Mouse (Mus musculus) intestine, postnatal 0 days (tissue): ENCODE data around the gene Bet1. TPM values are rescaled to one million over a fixed set of nuclear protein-coding genes. Genes with fewer than 3 reads are reported as not detected.

Experiments used
- ATAC-seq: fragments of 200-750 bp; cut with Nextera tagmentation; 2 replicates; pipeline ENCODE4 v1.8.0; 2017; ENCODE audit warnings: mild to moderate bottlenecking, moderate TSS enrichment, moderate library complexity
- H3K27ac ChIP-seq: fragments of 300-500 bp; sonication (generic); 2 replicates; pipeline ENCODE4 v1.5.1; 2014; ENCODE audit warnings: mild to moderate bottlenecking, low read depth, low read length, moderate library complexity
- H3K27me3 ChIP-seq: fragments of 300-500 bp; sonication (generic); replicated peaks from 2 replicates; pipeline ENCODE4 v1.6.1; 2014; ENCODE audit warnings: low read length, mixed read lengths; ENCODE audit not compliant: control insufficient read depth, insufficient read depth
- H3K36me3 ChIP-seq: fragments of 300-500 bp; sonication (generic); 2 replicates; pipeline ENCODE4 v1.6.1; 2014; ENCODE audit warnings: mild to moderate bottlenecking, moderate library complexity; ENCODE audit not compliant: control insufficient read depth, insufficient read depth
- H3K4me1 ChIP-seq: fragments of 300-500 bp; sonication (generic); replicated peaks from 2 replicates; pipeline ENCODE4 v1.6.1; 2014; ENCODE audit warnings: antibody characterized with exemption, low read length, mixed read lengths; ENCODE audit not compliant: control insufficient read depth, insufficient read depth
- H3K4me2 ChIP-seq: fragments of 300-500 bp; sonication (generic); replicated peaks from 2 replicates; pipeline ENCODE4 v1.6.1; 2014; ENCODE audit warnings: low read depth, mild to moderate bottlenecking, moderate library complexity
- H3K4me3 ChIP-seq: fragments of 300-500 bp; sonication (generic); 2 replicates; pipeline ENCODE4 v1.5.1; 2014; ENCODE audit warnings: low read depth, low read length
- H3K9ac ChIP-seq: fragments of 300-500 bp; sonication (generic); 2 replicates; pipeline ENCODE4 v1.6.1; 2014; ENCODE audit warnings: mild to moderate bottlenecking, low read depth, low read length
- H3K9me3 ChIP-seq: fragments of 300-500 bp; sonication (generic); 2 replicates; pipeline ENCODE4 v1.6.1; 2016; ENCODE audit warnings: mixed run types; ENCODE audit not compliant: control insufficient read depth
- CTCF ChIP-seq: sonication (generic); IDR thresholded peaks from 2 replicates; pipeline ENCODE4 v1.5.1; 2016; ENCODE audit warnings: low read depth, mild to moderate bottlenecking, control low read depth, antibody characterized with exemption, moderate library complexity
- WGBS: fragments of 180-500 bp; shearing (Covaris S2); extraction: QIAGEN DNeasy Blood & Tissue Kit; methylation state at CpG from one replicate; pipeline ENCODE4 v1.1.7; 2014; 5-methylcytosine and 5-hydroxymethylcytosine counted together
- polyA plus RNA-seq: library from polyadenylated mRNA; unstranded; fragments of >200 nt; fragmentation: Nextera tagmentation; extraction: Ambion mirVana; gene quantifications from 2 replicates; pipeline ENCODE4 v1.2.1, GENCODE M21; 2015

The Bet1 gene
- 103 and 110 TPM in 2 replicates for polyA plus RNA-seq

- H3K4me3 ChIP-seq = peak within 1 kb of the TSS; percentile 71
- ATAC-seq = peak; percentile 100
- H3K9me3 ChIP-seq = no peaks in the 10 kb centered on the region
- peak within 1 kb of the TSS; percentile 69 for H3K9ac ChIP-seq
- peak within 1 kb of the TSS; percentile 60 for H3K4me2 ChIP-seq
- no peaks in the 10 kb centered on the region for H3K4me1 ChIP-seq
- under 1% methylated on average over 24 of the region's 24 CpGs for WGBS
- H3K27me3 ChIP-seq = no peaks in the 10 kb centered on the region
- no peaks in the 10 kb centered on the region for H3K36me3 ChIP-seq
- no peak for TF ChIP-seq CTCF
- peak within 1 kb of the TSS; percentile 83 for H3K27ac ChIP-seq
Measured at GRCm38 (mm10) chr6:4086663-4087454, at the start of gene Bet1. Gene Bet1 (minus strand): TSS chr6:4086972.

GRCm38 (mm10) chr6:4132239-4132638, 45.5 kb upstream of the Bet1 start:
- no peaks in the 10 kb centered on the region for H3K36me3 ChIP-seq
- 68% methylated on average over 7 of the region's 7 CpGs for WGBS
- H3K4me2 ChIP-seq = no peak overlapping the region
- no peak overlapping the region for H3K9ac ChIP-seq
- H3K4me3 ChIP-seq = no peak overlapping the region
- no peak overlapping the region for H3K27ac ChIP-seq
- no peak for ATAC-seq
- no peak for TF ChIP-seq CTCF
- H3K27me3 ChIP-seq = no peaks in the 10 kb centered on the region
- no peaks in the 10 kb centered on the region for H3K4me1 ChIP-seq
- H3K9me3 ChIP-seq = no peaks in the 10 kb centered on the region

- no peak overlapping the region for H3K4me2 ChIP-seq
- no peak overlapping the region for H3K9ac ChIP-seq
- WGBS = 65% methylated on average over 2 of the region's 2 CpGs
- no peak for ATAC-seq
- no peaks in the 10 kb centered on the region for H3K9me3 ChIP-seq
- TF ChIP-seq CTCF = no peak
- no peak overlapping the region for H3K27ac ChIP-seq
- no peak overlapping the region for H3K4me3 ChIP-seq
- H3K27me3 ChIP-seq = no peaks in the 10 kb centered on the region
- no peaks in the 10 kb centered on the region for H3K4me1 ChIP-seq
- no peaks in the 10 kb centered on the region for H3K36me3 ChIP-seq
Measured at GRCm38 (mm10) chr6:4131149-4131548, 44.4 kb upstream of the Bet1 start.

- Histone ChIP-seq H3K27ac (no peak overlapping the region), H3K4me1 (no peaks in the 10 kb centered on the region), H3K9me3 (no peaks in the 10 kb centered on the region), H3K4me3 (no peak overlapping the region), H3K9ac (no peak overlapping the region), H3K4me2 (no peak overlapping the region), H3K27me3 (no peaks in the 10 kb centered on the region), H3K36me3 (no peaks in the 10 kb centered on the region)
- no peak for TF ChIP-seq CTCF
- 83% methylated on average over 1 of the region's 1 CpGs for WGBS
- no peak for ATAC-seq
Measured at GRCm38 (mm10) chr6:4118611-4119010, 31.8 kb upstream of the Bet1 start.

- H3K4me2 ChIP-seq = no peak overlapping the region
- H3K4me3 ChIP-seq = no peak overlapping the region
- TF ChIP-seq CTCF = no peak
- H3K4me1 ChIP-seq = no peaks in the 10 kb centered on the region
- H3K27ac ChIP-seq = no peak overlapping the region
- 82% methylated on average over 2 of the region's 2 CpGs for WGBS
- H3K27me3 ChIP-seq = no peaks in the 10 kb centered on the region
- no peaks in the 10 kb centered on the region for H3K36me3 ChIP-seq
- H3K9me3 ChIP-seq = no peaks in the 10 kb centered on the region
- no peak for ATAC-seq
- no peak overlapping the region for H3K9ac ChIP-seq
Measured at GRCm38 (mm10) chr6:4090423-4090822, 3.7 kb upstream of the Bet1 start.

- Histone ChIP-seq H3K4me2 (no peak overlapping the region), H3K9ac (no peak overlapping the region), H3K27ac (no peak overlapping the region), H3K4me1 (no peaks in the 10 kb centered on the region), H3K36me3 (no peaks in the 10 kb centered on the region), H3K9me3 (no peaks in the 10 kb centered on the region), H3K27me3 (no peaks in the 10 kb centered on the region), H3K4me3 (no peak overlapping the region)
- TF ChIP-seq CTCF = no peak
- 78% methylated on average over 6 of the region's 6 CpGs for WGBS
- no peak for ATAC-seq
Measured at GRCm38 (mm10) chr6:4072281-4072680, 14.5 kb downstream of the Bet1 start.
